Mouse (Mus musculus): ENCODE results near the gene Cables2.

DNA sequence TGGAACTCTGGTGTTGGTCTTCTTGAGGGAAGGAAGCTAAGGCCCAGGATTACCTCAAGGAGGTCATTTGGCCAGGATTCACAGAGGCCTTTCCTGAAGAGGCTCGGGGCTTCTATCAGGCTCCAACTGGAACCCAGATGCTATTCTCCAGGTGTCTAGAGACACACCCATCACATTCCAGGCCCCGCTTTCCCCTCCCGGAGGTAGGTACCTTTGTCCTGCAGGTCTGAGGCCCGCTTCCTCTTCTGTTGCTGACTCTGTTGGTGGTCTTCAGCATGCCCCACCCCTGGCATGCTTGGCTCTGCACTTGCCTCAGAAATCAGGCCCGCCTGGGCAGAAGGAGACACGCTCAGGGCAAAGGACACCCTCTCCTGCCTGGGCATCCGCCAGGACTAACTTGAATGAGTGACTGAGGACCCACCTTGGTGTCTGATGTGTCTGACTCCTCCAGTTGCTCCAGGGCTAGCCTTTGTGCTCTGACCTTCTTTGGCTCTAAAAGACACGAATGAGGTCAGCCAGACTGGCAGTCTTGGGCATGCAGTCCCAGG is 4.6 kb upstream of the Cables2 start:
- TF ChIP-seq EP300 (optimal IDR thresholded peaks at IDR 0.05) = no peak
- TF ChIP-seq CTCF (IDR thresholded peaks at IDR 0.05; ENCODE audit: low read depth) = no peak

Data from stomach, postnatal 0 days (tissue).